7 mouse cellular contexts compared by ENCODE assay signal in the genomic region with DNA sequence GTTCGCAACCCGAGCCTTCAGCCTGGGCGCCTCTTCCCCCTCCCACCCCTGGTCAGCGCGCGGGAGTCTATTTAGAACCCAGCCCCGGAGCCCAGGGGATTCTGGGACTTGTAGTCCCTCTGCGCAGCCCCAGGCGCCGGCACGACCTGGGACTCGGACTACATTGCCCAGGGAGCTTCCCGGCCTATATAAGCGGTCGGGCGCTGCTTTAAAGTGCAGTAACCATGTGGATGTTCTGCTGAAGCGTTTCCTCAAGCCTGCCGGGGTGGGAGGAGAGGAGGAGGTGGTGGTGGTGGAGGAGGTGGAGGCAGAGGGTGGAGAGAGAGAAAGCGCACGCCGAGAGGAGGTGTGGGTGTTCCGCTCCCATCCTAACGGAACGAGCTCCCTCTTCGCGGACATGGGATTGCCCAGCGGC. TPM values are rescaled to one million over a fixed set of nuclear protein-coding genes. Genes with fewer than 3 reads are reported as not detected.
DNase-seq lines count a peak whose midpoint lies in the region; ATAC-seq lines count a peak whose summit lies in the region.

A gene (plus strand): TSS at position 216 of the 415 bp plus-strand sequence.

- peaks cover 26% of the 10 kb centered on the region for H3K4me1 ChIP-seq in embryonic facial prominence, embryonic 12.5 days
- H3K4me1 ChIP-seq in limb, embryonic 11.5 days (ENCODE audit: control insufficient read depth, insufficient read depth, low read length), result no peaks in the 10 kb centered on the region
- peaks cover 7% of the 10 kb centered on the region; the same call in 1 of the 2 replicates for H3K4me1 ChIP-seq in midbrain, embryonic 14.5 days (ENCODE audit: control insufficient read depth, insufficient read depth, low read length)

- peak within 1 kb of the TSS; percentile 59 for H3K4me3 ChIP-seq in embryonic facial prominence, embryonic 12.5 days
- peak within 1 kb of the TSS; percentile 64 for H3K4me3 ChIP-seq in limb, embryonic 11.5 days (ENCODE audit: low read depth, low read length)
- peak within 1 kb of the TSS; percentile 55 for H3K4me3 ChIP-seq in midbrain, embryonic 14.5 days (replicated peaks; ENCODE audit: low read depth, low read length)

- peak within 1 kb of the TSS; percentile 75 for H3K27ac ChIP-seq in embryonic facial prominence, embryonic 12.5 days
- 0 out of 2 replicates have a peak within 1 kb of the TSS, but pooled peaks have one; percentile 1 for H3K27ac ChIP-seq in limb, embryonic 11.5 days (replicated peaks; ENCODE audit: low read depth, low read length)
- H3K27ac ChIP-seq in midbrain, embryonic 14.5 days (replicated peaks; ENCODE audit: low read depth, low read length), result no peak within 1 kb of the TSS

- H3K4me2 ChIP-seq in embryonic facial prominence, embryonic 12.5 days (replicated peaks), result peak within 1 kb of the TSS; percentile 76
- peak within 1 kb of the TSS; percentile 62 for H3K4me2 ChIP-seq in limb, embryonic 11.5 days (ENCODE audit: low read depth, severe bottlenecking)
- peak within 1 kb of the TSS; percentile 97 for H3K4me2 ChIP-seq in midbrain, embryonic 14.5 days (ENCODE audit: low read length)

- under 1% methylated on average over 27 of the region's 27 CpGs for WGBS in embryonic facial prominence, embryonic 12.5 days
- WGBS in limb, embryonic 11.5 days, result under 1% methylated on average over 27 of the region's 27 CpGs
- WGBS in midbrain, embryonic 14.5 days, result under 1% methylated on average over 27 of the region's 27 CpGs

- H3K36me3 ChIP-seq in embryonic facial prominence, embryonic 12.5 days, result no peaks in the 10 kb centered on the region
- no peaks in the 10 kb centered on the region for H3K36me3 ChIP-seq in limb, embryonic 11.5 days (ENCODE audit: control insufficient read depth, insufficient read depth, low read length)
- H3K36me3 ChIP-seq in midbrain, embryonic 14.5 days (ENCODE audit: control insufficient read depth, insufficient read depth, low read length), result no peaks in the 10 kb centered on the region

- no peaks in the 10 kb centered on the region for H3K27me3 ChIP-seq in embryonic facial prominence, embryonic 12.5 days
- no peaks in the 10 kb centered on the region for H3K27me3 ChIP-seq in limb, embryonic 11.5 days (ENCODE audit: control insufficient read depth, insufficient read depth, low read length)
- 0 out of 2 replicates have a peak, but pooled peaks cover 5% of the 10 kb centered on the region for H3K27me3 ChIP-seq in midbrain, embryonic 14.5 days (ENCODE audit: control insufficient read depth, insufficient read depth, low read length)

- no peaks in the 10 kb centered on the region for H3K9me3 ChIP-seq in embryonic facial prominence, embryonic 12.5 days
- H3K9me3 ChIP-seq in limb, embryonic 11.5 days (ENCODE audit: control insufficient read depth, low read length), result no peaks in the 10 kb centered on the region
- no peaks in the 10 kb centered on the region for H3K9me3 ChIP-seq in midbrain, embryonic 14.5 days (ENCODE audit: control insufficient read depth, low read length)

- peak within 1 kb of the TSS; percentile 59 for H3K9ac ChIP-seq in embryonic facial prominence, embryonic 12.5 days
- H3K9ac ChIP-seq in limb, embryonic 11.5 days (ENCODE audit: low read length), result peak within 1 kb of the TSS; percentile 61
- peak within 1 kb of the TSS; percentile 43 for H3K9ac ChIP-seq in midbrain, embryonic 14.5 days (replicated peaks; ENCODE audit: low read length)

- ATAC-seq in embryonic facial prominence, embryonic 12.5 days (ENCODE audit: insufficient number of reproducible peaks, insufficient read depth, low FRiP score, low TSS enrichment), result peak; percentile 100
- ATAC-seq in limb, embryonic 11.5 days (ENCODE audit: insufficient number of reproducible peaks, low FRiP score, low TSS enrichment, low read depth), result peak; percentile 99
- peak; percentile 100 for ATAC-seq in midbrain, embryonic 14.5 days (ENCODE audit: low FRiP score, low TSS enrichment)

- peak; percentile 97 for DNase-seq in adrenal gland, postnatal 25 days
- peak; percentile 100 for DNase-seq in heart, adult 11 months
- DNase-seq in kidney, adult 18-20 months, result peak; percentile 99
- peak; percentile 98 for DNase-seq in limb, embryonic 11.5 days (ENCODE audit: low spot score)
- DNase-seq in midbrain, embryonic 14.5 days, result peak; percentile 97
- peak; percentile 93 to 97 for DNase-seq in spleen, adult 18-20 months

RNA-seq across cellular contexts. Expression of the gene that starts here (rescaled TPM):
- 168 and 197 TPM in 2 replicates for total RNA-seq in adrenal gland, postnatal 25 days (2021)
- 11.9 and 12.5 TPM in 2 replicates for polyA plus RNA-seq in embryonic facial prominence, embryonic 12.5 days (2016; fragmentation: Nextera tagmentation; extraction: Ambion mirVana)
- 6.4 and 7.7 TPM in 2 replicates for polyA plus RNA-seq in limb, embryonic 11.5 days (2014; fragmentation: Nextera tagmentation; extraction: Ambion mirVana)
- polyA plus RNA-seq in midbrain, embryonic 14.5 days (2014; fragmentation: Nextera tagmentation; extraction: Ambion mirVana), result 3.6 and 5.5 TPM in 2 replicates
